Mouse (Mus musculus) midbrain, embryonic 12.5 days (tissue): Measurements from ENCODE around the gene Cacna1f. TPM values are rescaled to one million over a fixed set of nuclear protein-coding genes. Genes with fewer than 3 reads are reported as not detected.
A peak's percentile ranks its signal among the peaks of the same experiment; 100 is the strongest.

Experiments used
- ATAC-seq: fragments of 200-750 bp; cut with Nextera tagmentation; 2 replicates; pipeline ENCODE4 v1.8.0; 2017; ENCODE audit warnings: low read depth, moderate TSS enrichment, moderate library complexity; ENCODE audit not compliant: low FRiP score
- H3K27ac ChIP-seq: fragments of 300-500 bp; sonication (generic); replicated peaks from 2 replicates; pipeline ENCODE4 v1.5.1; 2016; ENCODE audit warnings: mild to moderate bottlenecking
- H3K27me3 ChIP-seq: fragments of 300-500 bp; sonication (generic); 2 replicates; pipeline ENCODE4 v1.6.1; 2016; ENCODE audit warnings: mild to moderate bottlenecking
- H3K36me3 ChIP-seq: fragments of 300-500 bp; sonication (generic); 2 replicates; pipeline ENCODE4 v1.6.1; 2016
- H3K4me1 ChIP-seq: fragments of 300-500 bp; sonication (generic); 2 replicates; pipeline ENCODE4 v1.6.1; 2016
- H3K4me2 ChIP-seq: fragments of 300-500 bp; sonication (generic); replicated peaks from 2 replicates; pipeline ENCODE4 v1.6.1; 2016; ENCODE audit warnings: mild to moderate bottlenecking, moderate library complexity
- H3K4me3 ChIP-seq: fragments of 300-500 bp; sonication (generic); 2 replicates; pipeline ENCODE4 v1.5.1; 2016; ENCODE audit warnings: mild to moderate bottlenecking
- H3K9ac ChIP-seq: fragments of 300-500 bp; sonication (generic); replicated peaks from 2 replicates; pipeline ENCODE4 v1.6.1; 2016; ENCODE audit warnings: mild to moderate bottlenecking, moderate library complexity
- H3K9me3 ChIP-seq: fragments of 300-500 bp; sonication (generic); 2 replicates; pipeline ENCODE4 v1.6.1; 2016; ENCODE audit warnings: mild to moderate bottlenecking
- WGBS: fragments of 180-500 bp; shearing (Covaris S2); methylation state at CpG from one replicate; pipeline ENCODE4 v1.1.7; 2016; 5-methylcytosine and 5-hydroxymethylcytosine counted together
- polyA plus RNA-seq: library from polyadenylated mRNA; unstranded; fragments of >200 nt; fragmentation: Nextera tagmentation; extraction: Ambion mirVana; gene quantifications from 2 replicates; pipeline ENCODE4 v1.2.1, GENCODE M21; 2016

The Cacna1f gene
- polyA plus RNA-seq, 1 experiment from 2014 or later = not detected

DNA sequence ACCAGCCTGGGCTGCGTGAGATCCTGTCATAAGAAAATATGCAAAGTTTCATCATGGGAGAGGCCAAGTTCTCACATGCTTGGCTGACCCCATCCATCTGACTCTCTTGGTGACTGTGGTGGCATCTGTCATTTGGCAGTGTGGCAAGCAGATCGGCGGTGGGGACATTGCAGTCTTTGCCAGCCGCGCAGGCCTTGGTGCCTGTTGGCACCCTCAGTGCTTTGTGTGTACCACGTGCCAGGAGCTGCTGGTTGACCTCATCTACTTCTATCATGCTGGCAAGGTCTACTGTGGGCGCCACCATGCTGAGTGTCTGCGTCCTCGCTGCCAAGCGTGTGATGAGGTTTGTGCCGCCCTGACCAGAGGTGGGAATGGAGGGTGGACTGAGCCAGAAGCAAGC lies 57.9 kb downstream of the Cacna1f start:
- Histone ChIP-seq H3K4me1 (no peaks in the 10 kb centered on the region), H3K36me3 (no peaks in the 10 kb centered on the region; the same call in 1 of the 2 replicates), H3K4me2 (no peak overlapping the region), H3K4me3 (no peak overlapping the region), H3K27me3 (no peaks in the 10 kb centered on the region), H3K9ac (no peak overlapping the region), H3K9me3 (no peaks in the 10 kb centered on the region), H3K27ac (no peak overlapping the region)
- ATAC-seq = no peak
- WGBS = 90% methylated on average over 11 of the region's 11 CpGs

DNA sequence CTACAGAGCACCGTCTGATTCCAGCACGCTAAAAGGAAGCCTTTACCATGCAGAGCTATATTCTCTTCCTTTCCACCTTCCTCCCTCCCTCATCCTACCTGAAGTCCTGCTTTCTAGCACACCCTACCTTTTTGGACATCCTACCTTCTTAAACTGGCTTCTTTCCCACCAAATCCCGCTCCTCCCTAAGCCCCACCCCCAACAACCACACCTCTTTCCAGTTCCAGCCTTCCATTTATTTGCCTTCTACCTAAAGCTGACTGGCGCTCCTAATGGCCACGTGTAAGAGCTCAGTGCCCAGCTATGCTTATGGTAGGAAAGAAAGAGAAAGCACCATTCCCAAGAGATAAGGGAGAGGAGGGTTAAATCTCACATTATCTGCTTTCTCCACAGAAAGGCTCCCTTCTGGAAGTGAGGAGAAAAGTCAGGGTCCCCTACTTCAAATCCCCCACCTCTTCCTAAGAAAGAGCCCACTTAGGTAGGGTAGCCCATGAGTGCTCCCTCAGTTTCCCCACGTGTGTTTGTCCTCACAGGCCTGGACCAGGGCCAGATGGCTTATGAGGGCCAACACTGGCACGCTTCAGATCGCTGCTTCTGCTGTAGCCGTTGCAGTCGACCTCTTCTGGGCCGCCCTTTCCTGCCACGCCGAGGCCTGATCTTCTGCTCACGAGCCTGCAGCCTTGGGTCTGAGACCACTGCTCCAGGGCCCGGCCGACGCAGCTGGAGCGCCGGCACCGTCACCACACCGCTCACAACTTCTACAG lies 59.0 kb downstream of the Cacna1f start:
- Histone ChIP-seq H3K4me1 (no peaks in the 10 kb centered on the region), H3K4me3 (no peak overlapping the region), H3K9me3 (no peaks in the 10 kb centered on the region), H3K27ac (no peak overlapping the region), H3K9ac (no peak overlapping the region), H3K27me3 (no peaks in the 10 kb centered on the region), H3K36me3 (no peaks in the 10 kb centered on the region; the same call in 1 of the 2 replicates), H3K4me2 (no peak overlapping the region)
- no peak for ATAC-seq
- WGBS = 77% methylated on average over 21 of the region's 21 CpGs

DNA sequence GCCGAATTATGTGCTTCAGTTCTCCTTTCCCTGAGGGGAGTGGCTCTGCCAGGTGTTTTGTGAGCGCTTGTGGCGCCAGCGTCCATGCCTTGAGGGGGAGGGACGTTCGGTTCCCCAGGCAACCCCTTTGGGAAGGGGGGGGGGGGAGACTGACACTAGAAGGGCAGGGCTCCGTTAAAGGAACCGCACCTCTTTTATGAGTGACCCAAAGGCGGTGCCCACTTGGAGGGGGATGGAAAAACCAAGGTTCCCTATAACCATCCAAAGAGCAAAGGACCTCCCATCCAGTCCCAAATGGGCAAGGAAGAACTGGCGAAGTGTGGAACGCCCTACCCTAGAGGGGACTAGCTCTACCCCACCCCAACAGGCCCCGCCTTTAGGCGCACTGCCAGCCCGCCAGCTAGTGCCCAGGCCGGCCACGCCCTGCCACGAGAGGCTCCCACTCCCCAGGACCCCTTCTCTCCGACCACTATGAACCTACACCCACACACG lies 63.6 kb downstream of the Cacna1f start:
- peak overlapping the region; percentile 49 for H3K4me2 ChIP-seq
- 31% methylated on average over 19 of the region's 19 CpGs for WGBS
- peak overlapping the region; percentile 24; the same call in 1 of the 2 replicates for H3K9ac ChIP-seq
- H3K27ac ChIP-seq = no peak overlapping the region
- H3K9me3 ChIP-seq = no peaks in the 10 kb centered on the region
- no peaks in the 10 kb centered on the region for H3K4me1 ChIP-seq
- peaks cover 6% of the 10 kb centered on the region for H3K27me3 ChIP-seq
- peak overlapping the region; percentile 39 for H3K4me3 ChIP-seq
- H3K36me3 ChIP-seq = no peaks in the 10 kb centered on the region; the same call in 1 of the 2 replicates
- peak; percentile 79 for ATAC-seq

DNA sequence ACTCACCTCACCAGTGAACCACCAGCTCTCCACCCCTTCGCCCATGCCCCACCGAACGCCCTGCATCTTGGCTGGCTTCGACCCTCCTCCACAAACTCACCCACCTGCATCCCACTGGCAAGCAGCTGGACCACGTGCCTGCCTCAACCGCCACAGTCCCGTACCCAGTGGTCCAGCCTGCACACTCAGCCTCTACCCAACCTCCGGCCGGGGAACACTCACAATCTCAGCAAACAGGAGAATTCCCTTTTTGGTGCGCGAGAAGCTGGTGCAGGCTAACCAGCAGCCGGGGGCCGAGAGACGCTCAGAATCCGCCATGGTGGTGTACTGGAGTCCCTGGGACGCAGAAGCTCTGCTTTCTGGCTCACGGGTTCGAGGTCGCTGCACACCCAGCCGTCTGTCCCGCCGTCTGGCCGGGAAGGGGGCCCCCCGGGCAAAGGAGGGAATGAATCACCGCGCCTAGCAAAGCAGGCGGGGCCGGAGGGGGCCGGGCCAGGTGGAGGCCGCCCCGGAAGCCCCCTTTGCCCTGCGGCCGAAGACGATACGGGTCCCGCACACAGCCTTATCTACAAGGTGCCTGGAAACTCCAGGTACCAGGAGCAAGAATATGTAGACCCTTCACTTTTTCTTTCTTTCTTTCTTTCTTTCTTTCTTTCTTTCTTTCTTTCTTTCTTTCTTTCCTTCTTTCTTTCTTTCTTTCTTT lies 64.2 kb downstream of the Cacna1f start, which contains the start of gene Plp2:
TSS of gene Plp2 (minus strand) at position 470 of the 703 bp plus-strand sequence.
- Histone ChIP-seq H3K4me1 (no peaks in the 10 kb centered on the region), H3K9me3 (no peaks in the 10 kb centered on the region), H3K27me3 (peaks cover 6% of the 10 kb centered on the region), H3K36me3 (no peaks in the 10 kb centered on the region; the same call in 1 of the 2 replicates), H3K4me2 (peak within 1 kb of the TSS; percentile 49), H3K27ac (no peak within 1 kb of the TSS), H3K4me3 (peak within 1 kb of the TSS; percentile 39), H3K9ac (peak within 1 kb of the TSS; percentile 24; the same call in 1 of the 2 replicates)
- WGBS = 18% methylated on average over 36 of the region's 36 CpGs
- peak; percentile 13 for ATAC-seq

DNA sequence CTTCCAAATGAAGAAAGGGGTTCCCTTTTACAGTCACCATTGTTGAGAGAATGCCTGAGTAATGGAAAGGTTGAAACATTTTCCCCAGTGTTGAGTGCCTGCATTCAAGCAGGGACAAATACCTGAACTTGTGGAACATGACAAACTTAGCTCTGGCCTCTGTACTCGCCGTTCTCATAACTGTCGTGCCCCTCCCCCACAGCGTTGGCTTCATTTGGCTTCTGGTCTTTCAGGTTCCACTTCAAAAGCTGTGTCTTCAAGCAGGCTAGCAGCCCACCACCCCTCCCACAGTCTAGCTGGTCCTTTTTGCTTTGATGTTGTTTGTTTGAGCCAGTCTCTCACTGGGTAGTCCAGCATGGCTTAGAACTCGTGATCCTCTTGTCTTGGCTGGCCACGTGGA lies 65.9 kb downstream of the Cacna1f start:
- Histone ChIP-seq H3K9ac (no peak overlapping the region), H3K9me3 (no peaks in the 10 kb centered on the region), H3K4me3 (no peak overlapping the region), H3K36me3 (no peaks in the 10 kb centered on the region), H3K27me3 (peaks cover 6% of the 10 kb centered on the region), H3K27ac (no peak overlapping the region), H3K4me1 (no peaks in the 10 kb centered on the region), H3K4me2 (no peak overlapping the region)
- WGBS = 54% methylated on average over 6 of the region's 6 CpGs
- no peak for ATAC-seq

DNA sequence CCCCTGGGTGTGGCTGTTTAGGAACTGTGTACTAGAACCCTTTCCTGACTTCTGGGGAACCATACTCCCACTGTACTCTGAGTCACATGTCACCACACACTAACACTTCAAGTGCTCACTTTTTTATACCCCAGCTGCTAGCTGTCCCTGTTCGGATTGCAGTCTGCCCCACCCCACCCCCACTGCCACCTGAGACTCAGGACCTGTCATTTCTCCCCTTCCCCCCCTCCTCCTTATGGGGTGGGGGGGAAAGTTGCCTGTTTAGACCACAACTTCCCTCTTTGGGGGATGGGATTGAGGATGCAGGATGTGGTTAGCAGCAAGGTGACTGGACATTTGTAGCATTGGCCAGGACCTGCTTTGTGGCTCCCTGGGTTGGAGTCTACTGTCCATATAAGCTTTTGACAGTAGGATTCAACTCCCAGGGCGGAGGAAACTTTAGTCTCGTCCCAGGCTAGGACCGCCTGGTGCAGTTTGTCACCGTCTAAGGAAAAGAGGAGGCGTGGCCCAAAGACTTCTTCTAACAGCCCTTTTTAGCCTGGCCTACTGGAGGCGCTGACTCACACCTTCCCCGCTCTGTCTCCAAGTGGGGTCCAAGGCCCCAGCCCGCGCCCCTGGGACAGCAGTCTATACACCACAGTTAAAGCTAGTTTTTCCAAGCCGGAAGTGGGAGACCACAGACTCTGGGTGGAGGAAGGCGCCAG lies 66.8 kb downstream of the Cacna1f start:
- Histone ChIP-seq H3K4me3 (no peak overlapping the region), H3K4me2 (0 out of 2 replicates have a peak overlapping the region, but pooled peaks have one; percentile 37), H3K4me1 (no peaks in the 10 kb centered on the region), H3K9ac (no peak overlapping the region), H3K36me3 (no peaks in the 10 kb centered on the region), H3K9me3 (no peaks in the 10 kb centered on the region), H3K27ac (no peak overlapping the region), H3K27me3 (peaks cover 6% of the 10 kb centered on the region)
- WGBS = 39% methylated on average over 12 of the region's 12 CpGs
- no peak for ATAC-seq

DNA sequence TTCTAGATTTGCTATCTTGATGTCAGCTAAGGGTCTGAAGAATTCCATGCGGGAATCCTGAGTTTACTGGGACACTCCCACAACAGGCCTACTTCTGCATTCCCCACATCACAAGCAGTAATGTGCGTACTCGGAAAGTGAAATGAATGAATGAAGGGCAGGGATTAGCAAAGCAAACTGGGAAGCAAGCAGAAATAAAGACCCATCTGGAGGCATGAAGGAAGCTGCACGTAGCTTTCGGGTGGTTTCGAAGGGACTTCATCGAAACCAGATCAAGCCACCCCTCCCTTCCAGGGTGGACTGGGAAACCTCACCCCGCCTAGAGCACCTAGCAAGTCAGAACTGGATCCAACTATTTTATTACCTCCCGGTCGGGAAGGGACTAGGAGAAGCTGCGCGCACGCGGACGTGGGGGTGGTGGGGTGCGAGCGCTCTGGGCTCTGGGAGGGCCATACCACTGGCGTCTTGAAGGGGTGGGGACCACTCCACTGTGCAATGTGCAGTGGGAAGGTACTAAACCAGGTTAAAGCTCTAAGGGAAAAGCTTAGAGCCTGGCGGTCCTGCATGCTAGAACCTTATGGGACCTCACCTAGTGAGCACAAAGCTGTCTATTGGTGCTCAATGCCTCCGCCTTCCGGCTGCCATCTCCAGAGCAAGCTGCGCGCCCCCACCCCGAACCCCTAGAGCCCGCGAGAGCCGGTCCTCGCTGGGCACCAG lies 67.6 kb downstream of the Cacna1f start:
- WGBS = 37% methylated on average over 28 of the region's 28 CpGs
- Histone ChIP-seq H3K4me3 (peak overlapping the region; percentile 19), H3K27ac (no peak overlapping the region)

DNA sequence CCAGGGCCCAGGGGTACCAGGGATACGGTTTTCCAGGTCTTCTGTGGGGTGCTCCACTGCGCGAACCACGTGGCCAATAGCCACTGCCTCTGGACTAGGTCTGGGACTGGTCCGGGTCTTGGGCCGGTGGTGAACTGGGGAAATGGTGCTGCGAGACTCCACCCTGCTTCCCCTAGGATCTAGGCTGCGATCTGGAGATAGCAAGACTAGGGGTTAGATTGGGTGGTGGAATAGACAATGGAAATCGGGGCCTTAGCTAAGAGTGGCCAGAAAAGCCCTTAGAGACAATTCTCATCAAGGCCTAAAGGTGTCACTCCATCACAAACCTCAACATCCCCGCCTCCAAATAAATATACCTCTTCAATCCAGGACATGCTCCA lies 68.1 kb downstream of the Cacna1f start:
- peak overlapping the region; percentile 19 for H3K4me3 ChIP-seq
- H3K9ac ChIP-seq = no peak overlapping the region
- H3K4me1 ChIP-seq = no peaks in the 10 kb centered on the region
- 27% methylated on average over 10 of the region's 10 CpGs for WGBS
- peaks cover 6% of the 10 kb centered on the region for H3K27me3 ChIP-seq
- H3K4me2 ChIP-seq = peak overlapping the region; percentile 37
- no peaks in the 10 kb centered on the region for H3K36me3 ChIP-seq
- ATAC-seq = no peak
- no peak overlapping the region for H3K27ac ChIP-seq
- H3K9me3 ChIP-seq = no peaks in the 10 kb centered on the region

More for the DNA sequence above, 67.6 kb downstream of the Cacna1f start:
- Histone ChIP-seq H3K4me2 (peak overlapping the region; percentile 37), H3K36me3 (no peaks in the 10 kb centered on the region), H3K9ac (no peak overlapping the region), H3K4me1 (no peaks in the 10 kb centered on the region), H3K9me3 (no peaks in the 10 kb centered on the region), H3K27me3 (peaks cover 6% of the 10 kb centered on the region)
- no peak for ATAC-seq

DNA sequence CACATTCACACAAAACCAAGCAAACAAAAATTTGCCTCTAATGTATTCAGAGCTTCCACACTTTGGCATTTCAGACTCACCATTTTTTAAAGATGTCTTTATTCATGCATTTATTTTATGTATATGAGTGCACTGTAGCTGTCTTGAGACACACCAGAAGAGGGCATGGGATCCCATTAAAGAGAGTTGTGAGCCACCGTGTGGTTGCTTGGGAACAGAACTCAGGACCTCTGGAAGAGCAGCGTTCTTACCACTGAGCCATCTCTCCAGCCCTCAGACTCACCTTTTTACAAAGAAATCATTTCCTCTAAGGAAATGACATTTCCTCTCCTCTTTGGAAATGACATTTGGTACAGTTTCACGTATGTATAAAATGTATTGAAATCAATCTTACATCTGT lies 72.1 kb downstream of the Cacna1f start:
- Histone ChIP-seq H3K4me1 (no peaks in the 10 kb centered on the region), H3K27me3 (peaks cover 4% of the 10 kb centered on the region), H3K9me3 (no peaks in the 10 kb centered on the region), H3K4me3 (no peak overlapping the region), H3K9ac (no peak overlapping the region), H3K36me3 (no peaks in the 10 kb centered on the region), H3K4me2 (no peak overlapping the region), H3K27ac (no peak overlapping the region)
- ATAC-seq = no peak
- 57% methylated on average over 3 of the region's 3 CpGs for WGBS

DNA sequence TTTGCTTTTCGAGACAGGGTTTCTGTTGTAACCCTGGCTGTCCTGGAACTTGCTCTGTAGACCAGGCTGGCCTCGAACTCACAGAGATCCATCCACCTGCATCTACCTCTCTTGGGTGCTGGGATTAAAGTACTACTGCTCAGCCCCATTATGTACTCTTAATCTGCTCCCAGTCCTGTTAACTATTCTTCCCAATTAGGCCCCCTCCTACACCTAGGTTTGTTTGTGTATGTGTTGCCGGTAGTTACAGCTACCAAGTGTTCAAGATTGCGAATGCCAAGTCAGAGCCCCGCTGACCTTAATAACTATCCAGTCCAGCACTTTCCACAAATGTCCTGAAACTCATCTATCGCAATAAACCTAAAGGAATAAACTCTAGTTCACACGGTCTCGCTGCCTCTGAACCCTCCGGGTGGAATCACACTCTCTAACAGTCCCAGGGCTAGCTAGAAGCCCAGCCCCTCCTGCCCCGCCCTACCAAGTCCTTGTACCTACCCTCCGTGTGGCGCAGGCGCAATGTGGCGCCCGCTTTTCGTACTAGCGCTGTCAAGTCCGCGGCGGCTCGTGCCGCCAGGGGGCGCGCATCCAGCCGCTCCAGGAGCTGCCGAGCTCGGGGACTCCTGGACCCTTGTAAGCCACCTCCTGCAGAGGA lies 72.6 kb downstream of the Cacna1f start:
- ATAC-seq = peak; percentile 93
- Histone ChIP-seq H3K4me1 (no peaks in the 10 kb centered on the region), H3K27ac (no peak overlapping the region), H3K9ac (no peak overlapping the region), H3K9me3 (no peaks in the 10 kb centered on the region), H3K36me3 (no peaks in the 10 kb centered on the region), H3K4me2 (peak overlapping the region; percentile 49), H3K27me3 (peaks cover 4% of the 10 kb centered on the region), H3K4me3 (peak overlapping the region; percentile 28)
- WGBS = 22% methylated on average over 27 of the region's 27 CpGs

DNA sequence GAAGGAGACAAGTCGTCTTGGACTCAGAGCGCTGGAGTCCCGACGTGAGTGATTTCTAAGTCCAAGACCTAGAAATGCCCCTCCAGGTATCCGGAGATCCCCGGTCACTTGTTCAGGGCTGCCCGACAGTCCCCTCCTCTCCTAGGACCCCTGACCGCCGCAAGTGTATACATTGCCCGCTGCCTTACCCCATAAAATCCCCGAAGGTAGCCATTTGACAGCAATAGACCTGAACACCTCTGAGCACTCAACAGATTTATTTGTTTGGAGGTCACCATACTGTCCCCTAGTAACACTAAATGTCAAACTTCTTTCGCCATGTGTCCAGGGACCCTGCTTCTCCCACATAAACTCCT lies 73.2 kb downstream of the Cacna1f start:
- peak overlapping the region; percentile 28 for H3K4me3 ChIP-seq
- WGBS = 21% methylated on average over 12 of the region's 12 CpGs
- peak overlapping the region; percentile 49 for H3K4me2 ChIP-seq
- no peak overlapping the region for H3K27ac ChIP-seq
- H3K36me3 ChIP-seq = no peaks in the 10 kb centered on the region
- H3K27me3 ChIP-seq = peaks cover under 1% of the 10 kb centered on the region
- ATAC-seq = peak; percentile 63
- H3K9ac ChIP-seq = no peak overlapping the region
- H3K4me1 ChIP-seq = no peaks in the 10 kb centered on the region
- no peaks in the 10 kb centered on the region for H3K9me3 ChIP-seq
